Mouse (Mus musculus): Measurements from ENCODE around the gene Tagap1. TPM values are rescaled to one million over a fixed set of nuclear protein-coding genes. Genes with fewer than 3 reads are reported as not detected.
"Not testable (repeated sequence)": the region's sequence is repeated elsewhere in the genome, so short reads cannot be mapped to it uniquely, and the experiment has no call there.

Tagap1 gene
- 31.1 and 31.4 TPM in 2 replicates for polyA plus RNA-seq (2015; fragmentation: Nextera tagmentation; extraction: Ambion mirVana)

- not testable (repeated sequence) for H3K4me1 ChIP-seq (ENCODE audit: control insufficient read depth, insufficient read depth, low read length); H3K9me3 ChIP-seq (replicated peaks; ENCODE audit: control insufficient read depth, low read length); ATAC-seq (replicated peaks; ENCODE audit: extremely low read depth, insufficient read depth, low FRiP score); H3K36me3 ChIP-seq (ENCODE audit: control insufficient read depth, insufficient read depth); H3K27me3 ChIP-seq (ENCODE audit: control insufficient read depth, insufficient read depth, low read length)
- Histone ChIP-seq H3K9ac (ENCODE audit: low read length) (peak within 1 kb of the TSS; percentile 71), H3K4me3 (ENCODE audit: low read length) (peak within 1 kb of the TSS; percentile 59), H3K4me2 (ENCODE audit: low read depth, low read length) (peak within 1 kb of the TSS; percentile 56), H3K27ac (ENCODE audit: low read length) (peak within 1 kb of the TSS; percentile 57)
- WGBS: under 1% methylated on average over 34 of the region's 51 CpGs
Measured at GRCm38 (mm10) chr17:6960776-6961175, at the start of gene Tagap1. Gene Tagap1 (minus strand): TSS chr17:6961156.

- H3K36me3 ChIP-seq (ENCODE audit: control insufficient read depth, insufficient read depth); H3K9ac ChIP-seq (ENCODE audit: low read length); H3K4me2 ChIP-seq (ENCODE audit: low read depth, low read length); H3K27ac ChIP-seq (ENCODE audit: low read length); H3K4me1 ChIP-seq (ENCODE audit: control insufficient read depth, insufficient read depth, low read length); H3K27me3 ChIP-seq (ENCODE audit: control insufficient read depth, insufficient read depth, low read length); H3K9me3 ChIP-seq (replicated peaks; ENCODE audit: control insufficient read depth, low read length); H3K4me3 ChIP-seq (ENCODE audit: low read length); ATAC-seq (replicated peaks; ENCODE audit: extremely low read depth, insufficient read depth, low FRiP score): not testable (repeated sequence)
- 57% methylated on average over 4 of the region's 9 CpGs for WGBS
Measured at GRCm38 (mm10) chr17:7009901-7010300, 48.9 kb upstream of the Tagap1 start.

- H3K27ac ChIP-seq (ENCODE audit: low read length); H3K4me3 ChIP-seq (ENCODE audit: low read length); H3K9ac ChIP-seq (ENCODE audit: low read length); H3K4me1 ChIP-seq (ENCODE audit: control insufficient read depth, insufficient read depth, low read length); H3K9me3 ChIP-seq (replicated peaks; ENCODE audit: control insufficient read depth, low read length); H3K27me3 ChIP-seq (ENCODE audit: control insufficient read depth, insufficient read depth, low read length); H3K36me3 ChIP-seq (ENCODE audit: control insufficient read depth, insufficient read depth); ATAC-seq (replicated peaks; ENCODE audit: extremely low read depth, insufficient read depth, low FRiP score); H3K4me2 ChIP-seq (ENCODE audit: low read depth, low read length): not testable (repeated sequence)
- no CpG with 5 or more reads among the region's 7 CpGs for WGBS
Measured at GRCm38 (mm10) chr17:7009440-7009839, 48.5 kb upstream of the Tagap1 start.

GRCm38 (mm10) chr17:7008885-7009284, 47.9 kb upstream of the Tagap1 start:
- not testable (repeated sequence) for H3K36me3 ChIP-seq (ENCODE audit: control insufficient read depth, insufficient read depth); ATAC-seq (replicated peaks; ENCODE audit: extremely low read depth, insufficient read depth, low FRiP score); H3K9ac ChIP-seq (ENCODE audit: low read length)

GRCm38 (mm10) chr17:7005646-7006045, 44.7 kb upstream of the Tagap1 start:
- H3K4me3 ChIP-seq (ENCODE audit: low read length); H3K4me1 ChIP-seq (ENCODE audit: control insufficient read depth, insufficient read depth, low read length); H3K9me3 ChIP-seq (replicated peaks; ENCODE audit: control insufficient read depth, low read length); H3K36me3 ChIP-seq (ENCODE audit: control insufficient read depth, insufficient read depth); H3K27me3 ChIP-seq (ENCODE audit: control insufficient read depth, insufficient read depth, low read length); ATAC-seq (replicated peaks; ENCODE audit: extremely low read depth, insufficient read depth, low FRiP score); H3K9ac ChIP-seq (ENCODE audit: low read length); H3K27ac ChIP-seq (ENCODE audit: low read length); H3K4me2 ChIP-seq (ENCODE audit: low read depth, low read length): not testable (repeated sequence)
- WGBS: 30% methylated on average over 3 of the region's 4 CpGs

More at GRCm38 (mm10) chr17:7008885-7009284, 47.9 kb upstream of the Tagap1 start:
- H3K27me3 ChIP-seq (ENCODE audit: control insufficient read depth, insufficient read depth, low read length); H3K4me3 ChIP-seq (ENCODE audit: low read length); H3K9me3 ChIP-seq (replicated peaks; ENCODE audit: control insufficient read depth, low read length); H3K27ac ChIP-seq (ENCODE audit: low read length); H3K4me2 ChIP-seq (ENCODE audit: low read depth, low read length); H3K4me1 ChIP-seq (ENCODE audit: control insufficient read depth, insufficient read depth, low read length): not testable (repeated sequence)

GRCm38 (mm10) chr17:7003392-7003791, 42.4 kb upstream of the Tagap1 start:
- not testable (repeated sequence) for H3K27me3 ChIP-seq (ENCODE audit: control insufficient read depth, insufficient read depth, low read length); H3K9ac ChIP-seq (ENCODE audit: low read length); H3K27ac ChIP-seq (ENCODE audit: low read length); H3K4me3 ChIP-seq (ENCODE audit: low read length); H3K4me1 ChIP-seq (ENCODE audit: control insufficient read depth, insufficient read depth, low read length); H3K9me3 ChIP-seq (replicated peaks; ENCODE audit: control insufficient read depth, low read length); H3K4me2 ChIP-seq (ENCODE audit: low read depth, low read length); H3K36me3 ChIP-seq (ENCODE audit: control insufficient read depth, insufficient read depth)
- WGBS: no CpG with 5 or more reads among the region's 3 CpGs
- peak; percentile 83 for ATAC-seq (replicated peaks; ENCODE audit: extremely low read depth, insufficient read depth, low FRiP score)

- WGBS: 70% methylated on average over 8 of the region's 12 CpGs
Measured at GRCm38 (mm10) chr17:7001790-7002585, 41.0 kb upstream of the Tagap1 start.

GRCm38 (mm10) chr17:6997778-6998490, 37.0 kb upstream of the Tagap1 start:
- H3K9me3 ChIP-seq (replicated peaks; ENCODE audit: control insufficient read depth, low read length); H3K27me3 ChIP-seq (ENCODE audit: control insufficient read depth, insufficient read depth, low read length); H3K4me1 ChIP-seq (ENCODE audit: control insufficient read depth, insufficient read depth, low read length); H3K4me3 ChIP-seq (ENCODE audit: low read length); H3K9ac ChIP-seq (ENCODE audit: low read length); H3K36me3 ChIP-seq (ENCODE audit: control insufficient read depth, insufficient read depth); H3K4me2 ChIP-seq (ENCODE audit: low read depth, low read length); ATAC-seq (replicated peaks; ENCODE audit: extremely low read depth, insufficient read depth, low FRiP score); H3K27ac ChIP-seq (ENCODE audit: low read length): not testable (repeated sequence)
- 60% methylated on average over 1 of the region's 7 CpGs for WGBS

More at GRCm38 (mm10) chr17:7001790-7002585, 41.0 kb upstream of the Tagap1 start:
- H3K4me1 ChIP-seq (ENCODE audit: control insufficient read depth, insufficient read depth, low read length); H3K36me3 ChIP-seq (ENCODE audit: control insufficient read depth, insufficient read depth); H3K27me3 ChIP-seq (ENCODE audit: control insufficient read depth, insufficient read depth, low read length); H3K4me3 ChIP-seq (ENCODE audit: low read length); ATAC-seq (replicated peaks; ENCODE audit: extremely low read depth, insufficient read depth, low FRiP score); H3K9ac ChIP-seq (ENCODE audit: low read length); H3K4me2 ChIP-seq (ENCODE audit: low read depth, low read length); H3K9me3 ChIP-seq (replicated peaks; ENCODE audit: control insufficient read depth, low read length); H3K27ac ChIP-seq (ENCODE audit: low read length): not testable (repeated sequence)

- 81% methylated on average over 8 of the region's 8 CpGs for WGBS
- H3K27ac ChIP-seq (ENCODE audit: low read length); H3K36me3 ChIP-seq (ENCODE audit: control insufficient read depth, insufficient read depth); H3K9me3 ChIP-seq (replicated peaks; ENCODE audit: control insufficient read depth, low read length); H3K4me3 ChIP-seq (ENCODE audit: low read length); H3K4me2 ChIP-seq (ENCODE audit: low read depth, low read length); H3K4me1 ChIP-seq (ENCODE audit: control insufficient read depth, insufficient read depth, low read length); ATAC-seq (replicated peaks; ENCODE audit: extremely low read depth, insufficient read depth, low FRiP score); H3K27me3 ChIP-seq (ENCODE audit: control insufficient read depth, insufficient read depth, low read length); H3K9ac ChIP-seq (ENCODE audit: low read length): not testable (repeated sequence)
Measured at GRCm38 (mm10) chr17:6996826-6997225, 35.9 kb upstream of the Tagap1 start.

Data from heart, embryonic 16.5 days (tissue).